Mouse (Mus musculus) heart, postnatal 0 days (tissue): ENCODE data around the gene Hikeshi.

ENCODE experiments used
- CTCF ChIP-seq: IDR thresholded peaks from 2 replicates; pipeline ENCODE4 v1.5.1; 2016; ENCODE audit warnings: antibody characterized with exemption, control low read depth, low read depth
- EP300 ChIP-seq: IDR thresholded peaks from 2 replicates; pipeline ENCODE4 v1.6.1; 2016; ENCODE audit warnings: antibody characterized with exemption, low read depth

DNA sequence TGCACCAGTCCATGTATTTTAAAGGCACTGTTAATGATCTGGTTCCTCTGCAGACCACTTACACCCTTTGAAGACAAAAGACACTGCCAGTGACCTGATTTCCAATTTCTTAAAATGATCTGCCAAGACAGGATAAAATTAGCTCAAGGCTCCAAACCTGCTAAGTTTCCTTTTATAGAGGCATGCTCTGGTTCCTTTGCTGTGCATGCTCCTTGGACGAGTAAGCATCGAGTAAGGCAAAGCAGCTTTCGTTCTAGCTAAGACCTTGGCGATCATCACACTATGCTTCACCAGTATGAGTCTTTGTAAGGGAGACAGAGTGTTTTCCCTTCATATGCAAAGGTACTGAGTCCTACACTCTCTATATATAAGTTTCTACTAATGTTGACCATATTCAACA lies 23.2 kb downstream of the Hikeshi start:
- TF ChIP-seq CTCF = no peak
- no peak for TF ChIP-seq EP300
